Mouse (Mus musculus) frontal cortex, adult 2 months (tissue): Measurements from ENCODE around the gene Vmn2r102. TPM values are rescaled to one million over a fixed set of nuclear protein-coding genes. Genes with fewer than 3 reads are reported as not detected.

ENCODE experiments used
- DNase-seq, 2 experiments: peaks; one replicate each; pipeline ENCODE4 v3.0.0; 2022; ENCODE audit warnings: low spot score in 1 of 2; ENCODE audit errors: extremely low spot score in 1 of 2
- polyA plus RNA-seq: library from polyadenylated mRNA; depleted of rRNA; stranded (reverse); fragments of >200 nt; gene quantifications from 2 replicates; pipeline ENCODE4 v1.2.3, GENCODE M21; 2012; rRNA removed

The Vmn2r102 gene
- polyA plus RNA-seq, result not detected in 2 replicates

DNA sequence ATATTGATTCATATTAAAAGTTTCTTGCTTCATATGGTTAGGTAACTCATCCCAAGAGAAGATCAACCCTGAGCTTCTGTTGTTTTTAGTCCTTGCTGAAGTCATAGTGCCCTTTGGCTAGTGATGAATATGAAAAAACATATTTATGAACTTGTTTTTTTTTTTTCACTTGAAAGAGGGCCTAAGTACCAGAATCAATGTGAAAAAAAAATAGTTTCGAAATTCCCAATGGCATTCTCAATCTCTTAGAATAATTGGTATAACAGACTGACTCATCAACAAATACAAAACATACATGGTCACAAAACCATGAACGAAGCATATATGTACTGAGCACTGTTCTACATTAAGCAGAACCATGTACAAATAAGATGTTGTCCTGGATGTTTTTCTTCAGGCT, at the start of gene Vmn2r102:
TSS of gene Vmn2r102 (plus strand) at position 301 of the 400 bp plus-strand sequence.
- no peak for DNase-seq

DNA sequence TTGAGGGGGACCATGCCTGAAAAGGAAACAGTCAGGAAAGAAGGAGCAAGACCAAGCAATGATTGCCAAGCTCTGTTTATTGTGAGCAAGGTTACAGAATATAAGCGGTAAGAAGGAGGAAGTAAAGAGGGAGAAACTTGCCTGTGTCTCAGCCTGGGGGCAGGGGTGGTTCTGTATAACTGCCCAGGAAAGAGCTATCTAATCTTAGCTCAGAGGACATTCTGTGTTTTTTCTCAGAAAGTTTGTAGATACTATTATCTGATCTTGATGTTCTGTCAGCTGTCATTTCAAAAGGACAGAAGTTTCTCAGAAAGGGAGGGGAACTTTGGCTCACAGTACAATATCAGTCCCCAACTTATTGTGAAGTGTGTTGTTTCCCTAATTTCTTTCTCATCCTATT, 30.8 kb upstream of the Vmn2r102 start:
- no peak for DNase-seq

DNA sequence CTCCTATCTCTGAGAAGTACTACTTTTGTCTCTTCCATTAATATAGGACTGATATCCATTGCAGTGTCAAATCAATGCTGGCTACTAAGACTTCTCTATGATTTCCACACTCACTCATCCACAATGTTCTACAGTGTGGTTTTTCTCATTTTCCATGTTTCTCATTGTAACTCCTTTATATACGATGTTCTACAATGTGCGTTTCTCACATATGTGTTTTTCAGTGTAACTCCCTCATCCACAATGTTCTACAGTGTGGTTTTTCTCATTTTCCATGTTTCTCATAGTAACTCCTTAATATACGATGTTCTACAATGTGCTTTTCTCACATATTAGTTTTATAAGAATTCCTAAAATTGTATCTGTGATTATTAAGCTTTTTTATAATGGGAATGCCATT, 1.7 kb upstream of the Vmn2r102 start:
- DNase-seq, result no peak

DNA sequence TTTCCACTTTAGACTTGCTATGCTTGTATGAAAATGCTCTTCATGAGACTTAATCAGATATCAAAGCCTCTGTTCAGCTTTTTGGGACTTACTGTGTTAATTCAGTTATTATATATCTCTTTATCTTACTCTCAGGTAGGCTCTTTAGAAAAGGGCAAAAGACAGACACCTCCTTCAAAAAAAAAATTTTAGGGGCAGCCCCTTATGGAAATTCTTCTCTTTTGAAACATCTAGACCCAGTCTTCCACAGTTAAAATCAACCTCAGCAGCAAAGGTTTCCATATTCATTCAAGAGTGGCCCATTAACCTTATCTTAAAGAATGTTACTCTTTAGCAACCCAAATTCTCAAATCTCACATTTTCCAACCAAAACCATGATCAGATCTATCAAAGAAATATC, 31.9 kb downstream of the Vmn2r102 start:
- DNase-seq, result no peak

Other genes starting within 250 kb of the Vmn2r102 start
- gene Vmn2r100, start 155.6 kb upstream of the Vmn2r102 start, polyA plus RNA-seq, result not detected in 2 replicates
- not detected in 2 replicates for gene Vmn2r101, start 83.1 kb upstream of the Vmn2r102 start, polyA plus RNA-seq
- not detected in 2 replicates for gene Vmn2r103, start 113.0 kb downstream of the Vmn2r102 start, polyA plus RNA-seq